ENCODE assay signal across 9 mouse cellular contexts in the genomic region with DNA sequence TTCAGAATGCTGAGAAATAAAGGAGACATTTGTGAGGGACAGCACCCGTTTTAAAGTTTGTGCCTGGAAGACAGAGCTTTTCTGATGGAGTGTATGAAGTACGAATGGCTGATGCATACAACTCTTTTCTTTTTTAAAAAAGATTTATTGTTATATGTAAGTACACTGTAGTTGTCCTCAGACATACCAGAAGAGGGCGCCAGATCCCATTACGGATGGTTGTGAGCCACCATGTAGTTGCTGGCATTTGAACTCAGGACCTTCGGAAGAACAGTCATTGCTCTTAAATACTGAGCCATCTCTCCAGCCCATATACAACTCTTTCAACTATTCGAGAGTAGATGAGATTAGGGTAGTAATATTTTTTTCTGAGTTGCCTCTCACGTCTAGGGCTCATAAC. TPM values are rescaled to one million over a fixed set of nuclear protein-coding genes. Genes with fewer than 3 reads are reported as not detected.
A peak's percentile ranks its signal among the peaks of the same experiment; 100 is the strongest.
DNase-seq lines count a peak whose midpoint lies in the region; ATAC-seq and TF ChIP-seq lines count a peak whose summit lies in the region.
"Had no signal": no experiment of that assay in that cellular context is flagged by ENCODE, and none has a peak within 500 bp of the region (broad histone marks: within the 10 kb centered on the region; RNA-seq: fewer than 3 reads in every experiment).

No protein-coding gene starts in this region.

- no peak overlapping the region for H3K4me2 ChIP-seq in heart, postnatal 0 days (ENCODE audit: low read depth, low read length)
- H3K4me2 ChIP-seq in hindbrain, embryonic 16.5 days (ENCODE audit: low read length): no peak overlapping the region
- H3K4me2 ChIP-seq: limb, embryonic 13.5 days had no signal

- peak; percentile 32 for TF ChIP-seq CTCF in heart, postnatal 0 days (IDR thresholded peaks at IDR 0.05; ENCODE audit: low read depth)
- TF ChIP-seq CTCF in E14TG2a.4 (conservative IDR thresholded peaks at IDR 0.05; ENCODE audit: low read length): peak; percentile 57

- H3K27ac ChIP-seq in heart, postnatal 0 days (ENCODE audit: low read depth): no peak overlapping the region
- no peak overlapping the region for H3K27ac ChIP-seq in hindbrain, embryonic 16.5 days (ENCODE audit: low read depth, low read length)
- H3K27ac ChIP-seq: limb, embryonic 13.5 days had no signal

- no peaks in the 10 kb centered on the region for H3K27me3 ChIP-seq in heart, postnatal 0 days (ENCODE audit: control insufficient read depth, insufficient read depth, low read length)
- H3K27me3 ChIP-seq in E14TG2a.4 (ENCODE audit: insufficient read depth, low read length): no peaks in the 10 kb centered on the region
- no peaks in the 10 kb centered on the region for H3K27me3 ChIP-seq in hindbrain, embryonic 16.5 days (replicated peaks; ENCODE audit: control insufficient read depth, insufficient read depth, low read length)
- H3K27me3 ChIP-seq: limb, embryonic 13.5 days had no signal

- no peak for TF ChIP-seq EP300 in heart, postnatal 0 days (IDR thresholded peaks at IDR 0.05; ENCODE audit: low read depth)

- H3K4me1 ChIP-seq in heart, postnatal 0 days (ENCODE audit: control insufficient read depth, insufficient read depth): no peaks in the 10 kb centered on the region
- H3K4me1 ChIP-seq in E14TG2a.4 (replicated peaks; ENCODE audit: low read depth, low read length): peaks cover 51% of the 10 kb centered on the region
- H3K4me1 ChIP-seq in hindbrain, embryonic 16.5 days (ENCODE audit: control insufficient read depth, insufficient read depth, low read depth, low read length): no peaks in the 10 kb centered on the region
- H3K4me1 ChIP-seq: limb, embryonic 13.5 days had no signal

- intact Hi-C loops in heart, postnatal 25 days (cut with DNase I): loop anchor here (2.0 kb wide), 1 partner anchor 177 kb away; no protein-coding TSS in a partner anchor

- H3K9me3 ChIP-seq in heart, postnatal 0 days (replicated peaks; ENCODE audit: control insufficient read depth, low read length): no peaks in the 10 kb centered on the region
- H3K9me3 ChIP-seq in E14TG2a.4 (ENCODE audit: low read length): no peaks in the 10 kb centered on the region
- H3K9me3 ChIP-seq in hindbrain, embryonic 16.5 days (ENCODE audit: control insufficient read depth, low read length): no peaks in the 10 kb centered on the region
- H3K9me3 ChIP-seq: limb, embryonic 13.5 days had no signal

- H3K9ac ChIP-seq in heart, postnatal 0 days (replicated peaks; ENCODE audit: low read depth, low read length): no peak overlapping the region
- no peak overlapping the region for H3K9ac ChIP-seq in hindbrain, embryonic 16.5 days (ENCODE audit: low read depth, low read length)
- H3K9ac ChIP-seq: limb, embryonic 13.5 days had no signal

- H3K4me3 ChIP-seq in heart, postnatal 0 days (ENCODE audit: low read depth, low read length): no peak overlapping the region
- H3K4me3 ChIP-seq in E14TG2a.4 (replicated peaks; ENCODE audit: low read length): no peak overlapping the region
- no peak overlapping the region for H3K4me3 ChIP-seq in hindbrain, embryonic 16.5 days (ENCODE audit: low read length)
- H3K4me3 ChIP-seq: limb, embryonic 13.5 days had no signal

- H3K36me3 ChIP-seq in heart, postnatal 0 days (replicated peaks; ENCODE audit: control insufficient read depth, insufficient read depth, low read length): no peaks in the 10 kb centered on the region
- 0 out of 2 replicates have a peak, but pooled peaks cover 11% of the 10 kb centered on the region for H3K36me3 ChIP-seq in E14TG2a.4 (ENCODE audit: insufficient read depth, low read length)
- H3K36me3 ChIP-seq in hindbrain, embryonic 16.5 days (ENCODE audit: control insufficient read depth, insufficient read depth, low read length): no peaks in the 10 kb centered on the region
- H3K36me3 ChIP-seq: limb, embryonic 13.5 days had no signal

- 84% methylated on average over 7 of the region's 7 CpGs for WGBS in heart, postnatal 0 days
- WGBS in hindbrain, embryonic 16.5 days: 87% methylated on average over 7 of the region's 7 CpGs

- no peak for DNase-seq in heart, postnatal 0 days (ENCODE audit: low spot score)
- DNase-seq in heart, postnatal 25 days (ENCODE audit: low spot score): no peak
- DNase-seq in 3134 (ENCODE audit: extremely low read depth, insufficient read length, low spot score): peak; percentile 19
- DNase-seq in lung, postnatal 10 days: peak; percentile 48
- no peak for DNase-seq in left cerebral cortex, adult 9 months (ENCODE audit: low spot score in 2 of 2)
- DNase-seq in urinary bladder, postnatal 4 days (ENCODE audit: low spot score in 2 of 2): no peak

- ATAC-seq in heart, postnatal 0 days (ENCODE audit: insufficient read depth, low read depth): no peak
- ATAC-seq in hindbrain, embryonic 16.5 days: no peak

RNA-seq across cellular contexts. Expression of gene Lrrc8d, which starts 8.1 kb away (rescaled TPM):
- 5.5 and 8.8 TPM in 2 replicates for total RNA-seq in heart, postnatal 0 days (2014; rRNA removed; ENCODE audit: low replicate concordance)
- 8.5 and 10.0 TPM in 2 replicates for polyA plus RNA-seq in heart, postnatal 0 days (2015; fragmentation: Nextera tagmentation; extraction: Ambion mirVana)
- total RNA-seq in heart, postnatal 25 days (2021): 10 to 100 TPM in 1 of 2 experiments, 1 to 10 TPM in 1; 7.8 to 13.0 TPM
- 19.1 and 33.1 TPM in 2 replicates for polyA plus RNA-seq in hindbrain, embryonic 16.5 days (2015; fragmentation: Nextera tagmentation; extraction: Ambion mirVana)

Comparison
In these comparisons a context has a peak if more than half of its experiments do, and no peak if none do; other contexts are left out.
1. DNase-seq: peak in 3134 (single experiment) and lung, postnatal 10 days (single experiment); none in heart, postnatal 0 days (single experiment), heart, postnatal 25 days (single experiment), left cerebral cortex, adult 9 months (0 of 2) and urinary bladder, postnatal 4 days (0 of 2).